Mouse (Mus musculus) retina, postnatal 7 days (tissue): ENCODE results near the gene Agpat3.

Experiments used
- DNase-seq: peaks from one replicate; pipeline ENCODE4 v3.0.0-alpha.2; 2012; ENCODE audit warnings: low read depth, low spot score

Agpat3 gene

DNA sequence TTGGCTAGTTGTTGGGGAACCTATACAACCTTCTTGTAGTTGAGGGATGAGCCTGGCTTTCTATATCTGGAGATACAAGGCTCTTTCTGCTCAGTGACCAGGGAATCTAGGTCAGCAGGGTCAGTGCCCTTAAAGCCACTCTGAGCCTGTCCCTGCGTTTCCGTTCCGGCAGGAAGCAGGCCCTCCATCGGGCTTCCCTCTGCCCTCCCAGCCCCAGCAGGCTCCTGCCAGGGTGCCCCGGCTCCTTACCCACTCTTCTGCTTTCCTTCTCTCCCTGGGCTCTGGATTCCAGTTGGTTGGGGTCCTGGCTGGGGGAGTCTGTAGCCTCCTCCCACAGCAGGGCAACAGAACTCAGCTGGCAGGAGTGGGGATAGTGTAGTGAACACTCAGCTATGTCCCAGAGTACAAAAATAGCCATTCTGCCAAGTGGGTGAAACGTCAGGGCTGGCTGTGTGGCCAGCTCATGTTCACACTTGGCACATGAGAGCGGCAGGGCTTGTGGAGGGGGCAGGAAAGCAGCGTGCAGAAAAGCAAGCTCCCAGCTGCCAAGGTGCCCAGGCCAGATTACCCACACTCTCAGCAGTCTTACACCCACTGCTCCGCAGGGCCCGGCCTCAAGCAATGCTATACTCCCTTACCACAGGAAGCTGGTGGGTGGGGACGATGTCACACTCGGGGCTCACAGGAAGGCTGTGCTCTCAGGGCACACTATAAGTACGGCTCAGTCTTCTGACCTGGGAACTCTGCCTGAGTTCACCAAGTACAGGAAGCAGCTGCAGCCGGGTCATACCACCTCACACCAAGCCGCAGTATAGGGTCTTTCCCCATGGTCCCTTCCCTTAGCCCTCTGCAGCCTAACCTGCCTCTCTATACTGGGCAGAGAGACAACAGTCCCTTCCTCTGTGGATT lies 54.5 kb downstream of the Agpat3 start:
- no peak for DNase-seq

DNA sequence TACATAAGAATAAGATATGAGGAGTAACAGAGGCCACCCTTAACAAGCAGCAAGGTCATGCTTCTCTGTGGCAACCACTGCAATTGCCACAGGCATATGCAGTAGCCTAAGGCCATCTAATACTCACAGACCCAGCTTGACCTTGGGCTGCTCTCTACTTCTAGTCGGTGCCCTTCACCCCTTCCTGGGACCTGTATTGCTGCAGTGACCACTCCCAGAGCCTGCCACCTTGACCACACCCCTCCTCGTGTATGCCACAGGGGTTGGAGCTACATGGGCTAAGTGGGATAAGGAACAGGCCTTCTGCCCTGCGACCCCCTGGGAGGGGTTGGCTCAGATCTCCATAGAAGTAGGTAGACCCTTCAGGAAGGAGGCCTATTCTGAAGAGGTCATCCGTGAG lies 55.3 kb downstream of the Agpat3 start:
- DNase-seq = no peak

DNA sequence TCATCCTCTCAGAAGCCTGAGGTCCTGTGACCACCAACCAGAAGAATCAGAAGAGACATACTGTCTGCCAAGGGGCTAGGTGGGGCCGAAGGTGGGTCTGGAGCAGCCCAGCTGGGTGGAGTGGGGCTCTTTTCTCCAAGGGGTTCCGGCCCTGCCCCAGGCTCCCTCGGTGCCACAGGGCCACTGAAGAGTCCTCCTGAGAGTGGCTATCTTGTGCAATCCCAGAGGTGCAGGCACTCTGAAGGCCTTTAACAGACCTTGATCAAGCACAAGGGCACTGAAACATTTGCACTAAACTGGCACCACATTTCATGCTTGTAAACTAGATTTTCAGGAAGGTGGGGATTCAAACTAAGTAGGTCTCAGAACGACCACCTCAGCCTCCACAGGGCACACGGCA lies 55.9 kb downstream of the Agpat3 start:
- DNase-seq = no peak

DNA sequence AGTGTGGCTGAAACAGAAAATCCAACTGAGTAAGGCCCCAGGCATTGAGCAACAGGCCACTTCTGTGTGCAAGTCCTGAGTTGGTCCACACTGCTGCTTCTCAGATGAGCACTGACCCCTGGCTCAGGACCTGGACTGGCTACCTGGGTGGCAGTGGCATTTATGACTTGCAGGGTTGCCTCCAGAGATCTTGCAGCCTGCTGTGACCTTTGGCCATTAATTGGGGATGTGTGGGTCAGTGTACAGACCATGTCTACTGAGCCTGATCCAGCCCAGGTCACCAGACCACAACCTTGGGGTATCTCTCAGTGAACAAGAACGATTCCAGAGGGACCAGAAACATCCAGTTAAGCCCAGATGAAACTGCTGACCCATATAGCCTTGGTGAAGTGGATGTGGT lies 58.7 kb downstream of the Agpat3 start:
- no peak for DNase-seq

DNA sequence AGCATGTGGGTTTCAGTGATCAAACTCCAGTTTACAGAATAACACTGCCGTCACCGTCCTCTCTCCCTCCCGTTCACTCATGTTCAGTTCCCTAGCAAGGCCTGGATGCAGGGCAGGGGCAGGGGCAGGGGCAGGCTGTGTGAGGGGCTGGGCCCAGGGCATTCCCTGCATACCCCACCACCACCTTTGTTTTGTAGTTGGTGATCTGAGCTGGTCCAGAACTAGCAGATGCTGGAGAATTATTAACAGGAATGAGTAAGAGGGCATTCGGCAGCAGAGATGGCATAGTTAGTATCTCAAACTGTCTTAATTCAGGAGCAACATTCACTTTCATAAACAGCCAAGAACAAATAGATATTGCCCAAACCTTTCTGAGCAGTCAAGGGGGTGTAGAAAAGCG lies 59.9 kb downstream of the Agpat3 start:
- DNase-seq = no peak

DNA sequence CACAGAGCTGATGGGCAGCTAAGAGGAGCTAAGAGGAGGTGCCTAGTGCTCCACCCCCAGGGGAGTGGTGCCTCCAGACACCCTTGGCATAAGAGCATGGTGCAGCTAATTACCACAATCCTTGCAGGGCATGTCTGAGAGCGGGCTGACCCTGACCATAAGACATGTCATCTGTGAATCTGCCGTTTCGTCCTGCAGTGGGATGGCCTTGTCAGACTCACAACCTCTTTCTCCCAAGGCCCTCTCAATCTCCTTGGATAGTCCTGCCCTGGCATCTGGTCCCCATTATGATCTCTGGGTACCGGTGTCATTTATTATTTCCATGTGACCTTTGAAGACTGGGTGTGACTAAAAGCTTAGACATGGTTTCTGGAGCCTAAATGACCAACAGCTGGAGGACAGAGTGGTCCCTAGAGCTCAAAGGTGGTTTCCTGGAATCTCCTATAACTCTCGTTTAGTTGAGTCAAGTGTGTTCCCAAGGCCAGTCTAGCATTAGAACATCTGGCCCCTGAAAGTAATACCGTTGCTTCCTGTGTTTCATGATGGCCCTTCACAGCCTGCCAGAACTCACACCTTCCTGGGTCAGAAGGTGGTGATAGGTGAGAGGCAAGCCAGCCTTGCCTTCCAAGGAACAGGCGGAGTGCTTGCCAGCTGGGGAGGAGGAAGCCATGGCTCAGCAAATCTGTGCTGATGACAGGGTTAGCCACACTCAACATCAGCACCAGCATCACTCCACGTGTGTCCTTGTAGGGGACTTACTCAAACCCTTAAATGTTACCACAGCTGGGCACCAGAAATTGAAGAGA lies 61.4 kb downstream of the Agpat3 start:
- DNase-seq = no peak

DNA sequence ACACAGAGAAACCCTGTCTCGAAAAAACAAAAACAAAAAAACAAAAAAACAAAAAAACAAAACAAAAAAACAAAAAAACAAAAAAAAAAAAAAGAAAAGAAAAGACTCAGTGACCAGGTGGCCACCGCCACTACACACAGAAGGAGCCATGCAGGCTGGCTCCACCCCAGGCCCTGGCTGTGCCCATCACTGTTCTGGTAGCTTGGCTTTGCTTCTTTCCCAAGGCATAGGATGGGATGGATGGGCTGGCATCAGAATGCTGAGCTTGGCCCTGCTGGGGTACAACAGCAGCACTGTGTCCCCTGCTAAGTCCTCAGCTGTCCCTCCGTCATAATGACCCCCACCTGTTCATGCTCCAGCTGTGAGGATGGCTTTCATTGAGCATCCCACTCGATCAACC lies 63.4 kb downstream of the Agpat3 start:
- no peak for DNase-seq

DNA sequence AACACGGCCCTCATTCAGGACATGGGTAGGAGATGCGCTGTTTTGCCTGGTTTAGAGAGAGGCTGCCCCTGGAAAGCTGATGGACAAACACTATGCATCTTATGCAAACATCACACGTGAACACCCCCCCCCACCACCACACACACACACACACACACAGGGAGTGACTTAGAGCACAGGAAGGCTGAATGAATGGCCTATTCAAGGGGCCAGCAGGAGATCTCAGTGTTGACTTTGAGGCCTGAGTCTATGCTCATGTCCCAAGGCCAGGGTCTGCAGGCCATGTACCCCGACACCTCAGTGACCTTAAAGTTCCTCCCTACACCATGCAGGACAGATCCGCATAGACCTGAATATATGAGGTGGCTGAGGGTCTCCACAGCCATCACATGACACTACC lies 64.2 kb downstream of the Agpat3 start:
- DNase-seq = no peak

DNA sequence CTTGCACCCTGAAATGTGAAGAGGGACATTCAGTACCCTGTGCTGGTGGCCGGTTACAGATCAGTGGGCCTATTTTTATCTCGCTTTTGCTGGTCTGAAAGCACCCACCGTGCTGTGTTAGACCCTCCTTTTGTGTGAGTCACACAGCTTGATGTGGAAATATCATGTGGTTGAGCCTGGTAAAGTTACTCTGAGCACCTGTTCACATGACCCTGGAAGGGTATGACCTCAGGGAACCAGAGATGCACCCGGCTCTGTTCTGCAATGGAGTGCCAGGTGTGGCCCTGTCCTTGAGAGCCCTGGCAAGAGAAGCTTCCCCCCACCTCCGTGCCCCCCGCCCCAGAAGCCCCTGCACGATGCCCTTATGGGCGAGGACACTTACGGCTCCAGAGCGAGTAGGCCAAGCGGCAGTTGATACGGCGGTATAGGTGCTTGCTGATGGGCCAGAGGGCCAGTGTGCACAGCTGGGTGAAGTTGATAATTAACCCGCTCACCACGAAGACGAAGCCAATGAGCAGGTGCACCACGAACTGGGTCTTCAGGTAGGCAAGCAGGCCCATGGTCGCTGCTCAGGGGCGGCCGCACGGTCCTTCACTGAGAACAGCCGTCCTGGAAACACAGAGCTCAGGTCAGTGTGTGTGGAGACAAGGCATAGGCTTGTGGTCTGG lies 64.7 kb downstream of the Agpat3 start:
- DNase-seq = no peak

DNA sequence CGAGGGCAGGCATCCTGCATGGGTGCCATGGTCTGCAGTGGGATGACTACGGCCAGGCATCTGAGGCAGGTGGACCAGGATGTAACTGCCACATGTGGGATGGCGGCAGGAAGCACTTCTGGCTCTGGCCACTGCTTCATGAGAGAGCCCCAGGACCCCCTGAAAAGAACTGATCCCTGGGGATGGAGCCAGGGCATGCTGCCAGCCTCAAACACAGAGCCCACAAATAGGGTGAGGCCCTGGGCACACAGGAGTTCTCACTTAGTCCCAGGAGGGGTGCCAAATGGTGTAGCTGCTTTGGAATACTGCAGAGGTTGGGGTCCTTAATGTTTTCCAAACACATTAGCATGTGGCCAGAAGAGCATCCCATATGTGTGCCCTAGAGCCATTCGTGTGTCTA lies 66.3 kb downstream of the Agpat3 start:
- DNase-seq = no peak

DNA sequence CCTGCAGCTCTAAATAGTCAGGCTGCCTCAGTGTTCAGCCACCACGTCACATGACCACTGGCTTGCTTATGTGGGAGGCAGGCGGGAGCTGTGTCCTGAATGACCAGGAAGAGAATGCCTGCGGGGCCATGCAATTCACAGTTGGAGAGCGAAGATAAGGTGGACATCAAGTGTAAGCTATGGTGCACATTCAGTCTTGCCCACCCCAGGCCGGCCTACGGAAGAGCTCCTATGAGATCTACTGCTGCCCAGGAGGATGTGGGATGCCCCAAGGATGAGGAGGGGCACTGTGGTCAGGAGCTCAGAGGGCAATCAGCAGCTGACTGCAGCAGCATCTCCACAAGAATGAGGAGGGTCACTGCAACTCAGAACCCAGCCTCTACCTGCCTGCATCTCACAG lies 66.9 kb downstream of the Agpat3 start:
- DNase-seq = no peak

DNA sequence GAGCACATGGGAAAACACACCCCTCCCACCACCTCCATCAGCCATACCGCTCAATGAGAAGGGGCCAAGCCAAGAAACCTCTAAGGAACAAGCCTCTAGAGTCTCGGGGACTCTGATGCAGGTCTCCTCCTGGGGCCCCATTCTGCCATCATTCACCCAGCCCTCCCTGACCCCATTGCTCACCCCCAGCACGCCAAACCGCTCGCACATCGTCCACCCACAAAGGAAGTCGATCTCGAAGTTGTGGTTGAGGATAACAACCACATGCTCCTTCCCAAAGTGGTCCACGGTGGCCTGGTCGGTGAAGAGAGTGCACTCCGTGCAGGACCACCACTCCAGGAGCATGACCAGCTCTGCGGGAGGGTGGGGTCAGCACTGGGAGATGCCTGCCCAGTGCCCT lies 67.5 kb downstream of the Agpat3 start:
- DNase-seq = no peak

DNA sequence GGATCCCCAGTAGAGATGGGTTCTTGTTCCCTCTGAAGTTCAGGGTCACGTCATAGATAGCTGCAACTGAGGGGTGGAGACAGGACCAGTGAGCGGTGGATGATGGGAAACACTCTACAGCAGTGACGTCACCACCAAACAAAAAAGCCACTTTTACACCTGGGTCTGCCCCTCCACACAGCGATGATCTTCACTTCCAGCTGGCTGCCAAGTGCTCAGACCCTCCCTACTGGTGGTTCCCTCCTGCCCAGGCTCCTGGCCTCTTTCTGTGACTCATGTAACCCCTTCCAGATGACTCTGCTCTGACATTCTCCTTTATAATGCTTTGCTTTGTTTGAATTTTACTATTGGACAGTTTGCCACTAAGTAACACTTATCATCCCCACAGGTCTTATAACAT lies 69.9 kb downstream of the Agpat3 start:
- no peak for DNase-seq

DNA sequence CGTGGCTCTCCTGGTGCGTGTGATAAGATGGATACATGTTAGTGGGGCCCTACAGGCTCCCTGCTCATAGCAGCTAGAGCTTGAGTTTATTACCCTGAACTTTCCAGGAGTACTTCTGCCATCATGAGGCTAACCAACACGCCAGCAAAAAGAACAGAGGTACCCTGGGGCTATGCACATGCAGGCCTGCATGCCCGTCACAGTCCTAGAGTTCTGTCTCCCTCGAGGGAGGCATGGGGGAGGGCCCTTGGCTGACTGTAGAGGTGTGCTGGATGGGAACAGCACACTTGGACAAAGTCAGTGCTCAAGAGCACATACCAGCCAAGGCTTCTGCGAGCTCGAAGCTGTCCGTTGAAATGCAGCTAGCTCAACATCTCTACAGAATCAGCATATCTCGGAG lies 71.8 kb downstream of the Agpat3 start:
- DNase-seq = no peak

DNA sequence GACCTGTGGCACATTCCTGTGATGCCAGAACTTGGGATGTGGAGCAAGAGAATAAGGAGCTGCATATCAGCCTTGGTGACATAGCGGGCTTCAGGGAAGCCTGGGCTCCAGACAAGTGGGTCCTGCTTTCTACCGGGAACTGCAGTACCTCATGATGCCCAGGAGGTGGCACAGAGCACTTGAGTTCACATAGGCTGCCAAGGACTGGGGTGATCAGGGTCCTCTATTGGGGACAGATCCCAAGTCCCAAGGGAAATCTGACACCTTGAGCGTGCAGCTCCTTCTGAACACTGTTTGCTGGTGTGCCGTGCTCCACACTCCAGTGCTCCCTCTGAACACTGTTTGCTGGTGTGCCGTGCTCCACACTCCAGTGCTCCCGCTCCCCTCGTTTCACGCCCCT lies 73.1 kb downstream of the Agpat3 start:
- peak; percentile 60 for DNase-seq

DNA sequence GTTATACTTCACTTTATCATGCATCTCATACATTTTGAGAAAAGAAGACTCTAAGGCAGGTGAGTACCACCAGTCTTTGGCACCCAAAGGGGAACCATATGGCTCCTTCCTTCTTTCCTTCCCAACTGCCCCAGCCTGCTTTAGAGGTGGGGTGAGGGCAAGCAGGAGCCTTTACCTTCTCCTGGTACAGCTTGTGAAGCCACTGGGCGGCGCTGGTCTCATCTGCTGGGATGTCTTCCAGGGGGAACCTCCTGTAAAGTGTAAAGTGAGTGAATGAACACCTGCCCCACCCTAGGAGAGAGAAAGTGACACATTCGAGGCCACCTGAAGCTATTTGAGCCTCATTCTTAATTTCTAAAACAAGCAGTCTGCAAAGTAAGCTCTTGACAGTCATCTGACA lies 74.5 kb downstream of the Agpat3 start:
- no peak for DNase-seq

DNA sequence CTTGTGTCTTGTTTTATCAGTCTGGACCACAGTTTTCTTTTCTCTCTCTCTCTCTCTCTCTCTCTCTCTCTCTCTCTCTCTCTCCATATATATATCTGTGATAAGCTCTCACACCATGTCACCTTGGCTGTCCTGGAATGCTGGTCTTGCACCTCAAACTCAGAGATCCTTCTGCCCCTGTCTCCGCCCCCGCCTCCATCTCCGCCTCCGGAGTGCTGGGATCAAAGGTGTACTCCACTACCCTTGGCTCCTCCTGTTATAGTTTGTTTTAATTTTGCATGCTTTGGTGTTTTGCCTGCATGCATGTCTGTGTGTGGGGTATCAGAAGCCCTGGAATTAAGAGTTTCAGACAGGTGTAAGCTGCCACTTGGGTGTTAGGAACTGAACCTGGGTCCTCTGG lies 76.0 kb downstream of the Agpat3 start:
- DNase-seq = no peak

DNA sequence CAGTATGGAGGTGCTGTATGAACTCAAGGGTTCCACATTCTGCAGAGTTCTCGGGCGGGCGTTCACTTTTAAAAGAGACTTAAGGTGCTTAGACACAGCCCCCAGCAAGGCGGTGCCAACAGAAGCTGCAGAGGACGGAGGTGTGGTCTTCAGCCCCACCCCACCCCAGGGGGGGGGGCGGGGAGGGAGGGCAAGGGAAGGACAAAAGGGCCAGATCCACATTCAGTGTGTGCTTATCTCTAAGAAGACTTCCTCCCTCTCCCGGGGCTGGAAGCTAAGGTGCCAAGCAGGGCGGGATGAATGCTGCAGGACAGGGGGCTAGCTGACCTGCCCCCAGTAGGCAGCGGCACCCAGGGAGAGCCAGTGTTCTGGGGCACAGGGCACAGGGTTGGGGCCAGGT lies 79.4 kb downstream of the Agpat3 start:
- no peak for DNase-seq

DNA sequence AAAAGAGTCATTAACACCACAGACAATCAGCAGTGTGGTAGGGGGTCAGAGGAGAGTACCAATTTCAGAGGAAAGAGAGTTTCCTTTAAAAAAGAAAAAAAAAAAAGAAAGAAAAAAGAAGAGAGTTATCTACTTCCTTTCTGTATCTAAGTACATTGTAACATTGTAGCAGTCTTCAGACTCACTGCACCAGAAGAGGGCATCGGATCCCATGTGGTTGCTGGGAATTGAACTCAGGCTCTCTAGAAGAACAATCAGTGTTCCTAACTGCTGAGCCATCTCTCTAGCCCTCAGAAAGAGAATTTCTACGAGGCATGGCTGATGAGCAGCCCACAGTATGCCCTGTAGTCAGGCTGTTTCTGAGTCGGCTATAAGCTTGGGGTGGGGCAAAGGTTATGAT lies 86.4 kb downstream of the Agpat3 start:
- DNase-seq = no peak

DNA sequence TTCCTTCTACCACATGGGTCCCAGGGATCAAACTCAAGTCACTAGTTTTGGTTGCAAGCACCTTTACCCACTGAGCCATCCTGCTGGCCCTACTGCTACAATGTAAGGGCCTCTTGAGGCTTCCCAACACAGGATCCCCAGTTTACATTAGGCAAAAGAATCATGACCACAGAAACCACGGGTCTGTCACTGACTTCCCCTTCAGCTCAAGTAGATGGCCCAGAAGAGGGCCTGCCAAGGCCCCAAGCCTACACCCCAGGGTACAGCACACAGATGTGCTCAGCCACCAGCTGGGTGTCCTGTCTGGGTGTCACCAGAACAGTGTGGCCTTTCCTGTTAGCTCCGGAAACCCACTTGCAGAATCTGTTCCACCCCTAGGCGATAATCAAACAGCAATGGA lies 87.6 kb downstream of the Agpat3 start:
- DNase-seq = no peak

DNA sequence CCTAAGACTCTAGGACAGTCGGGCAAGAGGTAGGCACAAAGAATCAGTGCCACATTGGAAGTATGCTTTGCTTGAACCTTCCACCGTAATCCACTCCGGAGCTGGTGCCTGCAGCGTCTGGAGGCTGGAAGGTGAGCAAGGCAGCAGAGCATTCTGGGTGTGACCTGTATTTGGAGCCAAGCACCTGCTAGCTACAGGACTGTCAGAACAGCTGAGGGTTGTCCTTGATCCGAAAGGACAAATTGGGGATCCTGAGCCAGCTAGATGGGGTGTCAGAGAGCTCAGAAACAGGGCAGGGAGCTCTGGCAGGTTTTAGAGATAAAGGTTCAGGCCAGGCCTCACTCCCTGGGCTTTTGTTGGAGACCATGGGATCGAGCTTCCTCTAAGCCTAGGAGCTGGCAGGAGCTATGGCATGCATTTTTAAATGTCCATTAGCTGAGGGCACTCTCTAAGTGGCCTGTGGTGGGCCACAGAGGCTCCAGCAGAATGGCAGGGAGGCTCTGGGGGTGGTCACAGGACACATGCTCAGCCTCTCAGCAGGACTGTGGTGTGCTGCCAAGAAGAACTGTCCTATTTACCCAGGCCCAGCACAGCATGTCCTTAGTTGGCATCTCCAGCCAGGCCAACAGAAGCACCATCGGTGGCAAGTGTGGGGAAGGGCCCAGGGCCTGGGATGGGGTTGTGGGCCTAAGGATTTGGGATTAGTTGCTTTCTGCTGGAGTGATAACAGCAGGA lies 91.2 kb downstream of the Agpat3 start:
- DNase-seq = no peak

DNA sequence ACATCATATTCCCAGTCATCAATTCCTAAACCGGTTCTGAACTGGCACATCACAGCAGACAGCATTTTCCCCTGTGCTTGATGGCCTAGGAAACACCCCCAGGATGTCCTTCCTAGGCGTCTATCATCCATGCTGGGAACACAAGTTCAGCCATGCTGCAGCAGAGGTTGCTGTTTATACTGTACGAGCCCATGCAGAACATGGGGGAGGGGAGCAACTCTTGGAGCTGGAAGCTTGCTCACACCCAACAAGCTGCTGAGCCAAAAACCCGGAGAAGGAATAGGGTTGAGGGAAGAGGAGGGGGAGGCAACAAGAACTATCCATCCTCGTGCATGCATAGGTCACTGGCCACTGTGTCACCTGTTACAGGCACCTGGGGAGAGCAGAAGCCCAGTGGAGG lies 92.0 kb downstream of the Agpat3 start:
- no peak for DNase-seq
